Mouse (Mus musculus) embryonic facial prominence, embryonic 14.5 days (tissue): ENCODE measurements at regions not wholly inside any gene's neighbourhood (a gene's known extent, or its start where the extent isn't known, plus 50 kb on each side); places are given as distances from the start of the nearest gene placed in this dataset.

Source experiments
- ATAC-seq: fragments of 200-750 bp; cut with Nextera tagmentation; 2 replicates; pipeline ENCODE4 v1.8.0; 2017; ENCODE audit warnings: low read depth, moderate number of reproducible peaks, moderate TSS enrichment
- DNase-seq: peaks from one replicate; pipeline ENCODE4 v3.0.0-alpha.2; 2015; ENCODE audit warnings: low spot score
- H3K27ac ChIP-seq: fragments of 300-500 bp; sonication (generic); replicated peaks from 2 replicates; pipeline ENCODE4 v1.5.1; 2014; ENCODE audit warnings: low read depth, mild to moderate bottlenecking, low read length, moderate library complexity
- H3K27me3 ChIP-seq: fragments of 300-500 bp; sonication (generic); replicated peaks from 2 replicates; pipeline ENCODE4 v1.6.1; 2014; ENCODE audit warnings: low read length; ENCODE audit not compliant: control insufficient read depth, insufficient read depth
- H3K36me3 ChIP-seq: fragments of 300-500 bp; sonication (generic); 2 replicates; pipeline ENCODE4 v1.6.1; 2014; ENCODE audit warnings: low read length, mixed read lengths; ENCODE audit not compliant: control insufficient read depth, insufficient read depth
- H3K4me1 ChIP-seq: fragments of 300-500 bp; sonication (generic); 2 replicates; pipeline ENCODE4 v1.6.1; 2014; ENCODE audit warnings: antibody characterized with exemption, low read length; ENCODE audit not compliant: control insufficient read depth, insufficient read depth
- H3K4me2 ChIP-seq: fragments of 300-500 bp; sonication (generic); 2 replicates; pipeline ENCODE4 v1.6.1; 2014; ENCODE audit warnings: low read depth, mild to moderate bottlenecking, low read length, moderate library complexity, mixed read lengths
- H3K4me3 ChIP-seq: fragments of 300-500 bp; sonication (generic); 2 replicates; pipeline ENCODE4 v1.5.1; 2014; ENCODE audit warnings: low read depth, mild to moderate bottlenecking, low read length
- H3K9ac ChIP-seq: fragments of 300-500 bp; sonication (generic); 2 replicates; pipeline ENCODE4 v1.6.1; 2014; ENCODE audit warnings: low read depth, mild to moderate bottlenecking, low read length, moderate library complexity, mixed read lengths
- H3K9me3 ChIP-seq: fragments of 300-500 bp; sonication (generic); 2 replicates; pipeline ENCODE4 v1.6.1; 2016; ENCODE audit warnings: low read length; ENCODE audit not compliant: control insufficient read depth
- WGBS: fragments of 180-500 bp; shearing (Covaris S2); extraction: QIAGEN DNeasy Blood & Tissue Kit; methylation state at CpG from one replicate; pipeline ENCODE4 v1.1.7; 2014; 5-methylcytosine and 5-hydroxymethylcytosine counted together

DNA sequence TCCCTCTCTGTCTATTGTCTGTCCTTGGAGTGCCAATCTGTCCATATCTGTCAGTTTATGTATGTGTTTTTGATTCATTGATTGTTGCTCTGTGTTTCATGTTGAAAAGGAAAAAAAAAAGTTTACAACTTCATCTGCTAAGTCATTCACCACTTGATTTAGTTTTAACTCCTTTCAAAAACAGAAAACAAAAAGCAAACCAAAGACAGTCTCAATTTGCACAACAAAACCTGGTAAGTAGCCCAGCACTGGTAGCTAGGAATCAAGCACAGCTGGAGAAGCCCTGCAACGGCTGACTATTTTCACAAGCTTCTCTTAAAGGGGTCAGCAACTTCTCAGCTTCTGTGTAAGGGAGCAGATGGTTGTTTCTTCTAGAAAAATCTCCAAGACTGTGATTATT lies 72.9 kb upstream of the Adgrf1 start:
- Histone ChIP-seq H3K4me2 (no peak overlapping the region), H3K4me3 (no peak overlapping the region), H3K4me1 (no peaks in the 10 kb centered on the region), H3K9ac (no peak overlapping the region), H3K27me3 (no peaks in the 10 kb centered on the region), H3K36me3 (no peaks in the 10 kb centered on the region), H3K27ac (no peak overlapping the region), H3K9me3 (no peaks in the 10 kb centered on the region)
- ATAC-seq = no peak
- 42% methylated on average over 1 of the region's 1 CpGs for WGBS
- no peak for DNase-seq

GRCm38 (mm10) chr17:43200832-43201231 lies 69.3 kb upstream of the Adgrf1 start:
- WGBS = 42% methylated on average over 2 of the region's 2 CpGs
- no peaks in the 10 kb centered on the region for H3K36me3 ChIP-seq

GRCm38 (mm10) chr17:43206701-43207470 lies 63.2 kb upstream of the Adgrf1 start:
- Histone ChIP-seq H3K27me3 (no peaks in the 10 kb centered on the region), H3K4me2 (no peak overlapping the region), H3K4me1 (no peaks in the 10 kb centered on the region), H3K9ac (no peak overlapping the region), H3K27ac (no peak overlapping the region), H3K4me3 (no peak overlapping the region), H3K9me3 (no peaks in the 10 kb centered on the region), H3K36me3 (no peaks in the 10 kb centered on the region)
- no peak for DNase-seq
- 88% methylated on average over 3 of the region's 3 CpGs for WGBS
- no peak for ATAC-seq

More at GRCm38 (mm10) chr17:43200832-43201231, 69.3 kb upstream of the Adgrf1 start:
- no peak for DNase-seq
- Histone ChIP-seq H3K4me2 (no peak overlapping the region), H3K9me3 (no peaks in the 10 kb centered on the region), H3K4me1 (no peaks in the 10 kb centered on the region), H3K9ac (no peak overlapping the region), H3K4me3 (no peak overlapping the region), H3K27ac (no peak overlapping the region), H3K27me3 (no peaks in the 10 kb centered on the region)
- no peak for ATAC-seq

DNA sequence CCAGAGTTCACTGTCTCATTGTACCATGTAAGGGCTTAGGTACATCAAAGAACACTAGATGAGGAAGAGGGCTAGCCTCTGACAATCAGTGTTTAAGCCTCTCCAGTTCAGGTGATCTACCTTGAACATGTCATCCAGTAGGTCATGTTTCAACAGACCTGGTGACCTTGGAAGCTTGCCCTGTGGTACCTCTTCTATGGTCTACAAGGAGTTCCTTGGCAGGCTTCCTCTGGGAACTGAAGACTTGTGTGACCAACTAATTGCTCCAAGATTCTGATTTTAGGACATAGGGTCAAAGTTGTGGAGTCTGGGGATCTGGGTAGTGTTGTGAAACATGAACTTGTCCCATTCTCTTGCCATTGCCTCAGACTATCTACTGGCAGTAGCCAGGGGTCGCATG lies 60.4 kb upstream of the Adgrf1 start:
- 84% methylated on average over 1 of the region's 1 CpGs for WGBS
- no peak for ATAC-seq
- H3K4me2 ChIP-seq = no peak overlapping the region

GRCm38 (mm10) chr17:43214038-43214437 lies 56.1 kb upstream of the Adgrf1 start:
- ATAC-seq (no peak), DNase-seq (no peak)
- no peaks in the 10 kb centered on the region for H3K36me3 ChIP-seq
- H3K4me3 ChIP-seq = no peak overlapping the region
- H3K4me2 ChIP-seq = no peak overlapping the region
- 91% methylated on average over 1 of the region's 1 CpGs for WGBS
- H3K4me1 ChIP-seq = no peaks in the 10 kb centered on the region
- H3K9me3 ChIP-seq = no peaks in the 10 kb centered on the region
- no peak overlapping the region for H3K27ac ChIP-seq
- H3K9ac ChIP-seq = no peak overlapping the region
- H3K27me3 ChIP-seq = no peaks in the 10 kb centered on the region

More for the DNA sequence above, 60.4 kb upstream of the Adgrf1 start:
- Histone ChIP-seq H3K9me3 (no peaks in the 10 kb centered on the region), H3K36me3 (no peaks in the 10 kb centered on the region), H3K4me1 (no peaks in the 10 kb centered on the region), H3K4me3 (no peak overlapping the region), H3K27me3 (no peaks in the 10 kb centered on the region), H3K9ac (no peak overlapping the region), H3K27ac (no peak overlapping the region)
- DNase-seq = no peak

DNA sequence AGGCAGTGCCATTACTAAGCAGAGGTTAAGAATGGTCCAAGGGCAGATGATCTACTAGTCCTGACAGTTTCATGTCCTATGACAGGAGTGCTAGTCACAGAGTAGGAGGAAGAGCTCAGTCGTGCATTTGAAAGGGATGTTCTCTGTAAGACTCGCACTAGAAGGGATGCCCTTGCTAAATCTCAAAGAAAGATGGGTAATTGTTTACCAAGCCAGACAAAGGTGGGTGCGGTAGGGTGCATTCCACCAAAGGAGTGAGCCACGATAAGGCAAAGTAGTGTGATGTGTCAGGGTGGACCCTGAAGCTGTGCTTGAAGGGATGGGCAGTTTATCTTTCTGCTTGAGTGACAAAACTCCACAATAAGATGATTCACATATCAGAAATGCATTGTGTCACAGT lies 50.5 kb upstream of the Adgrf1 start:
- DNase-seq (no peak), ATAC-seq (no peak)
- H3K27ac ChIP-seq = no peak overlapping the region
- H3K4me1 ChIP-seq = no peaks in the 10 kb centered on the region
- H3K27me3 ChIP-seq = no peaks in the 10 kb centered on the region
- no peak overlapping the region for H3K4me2 ChIP-seq
- no peak overlapping the region for H3K9ac ChIP-seq
- no peaks in the 10 kb centered on the region for H3K36me3 ChIP-seq
- 75% methylated on average over 4 of the region's 4 CpGs for WGBS
- H3K9me3 ChIP-seq = no peaks in the 10 kb centered on the region
- H3K4me3 ChIP-seq = no peak overlapping the region
